In genomic region chr6:113254899-113255298, GRCm38 (mm10) we compare ENCODE assay signal across 20 mouse cellular contexts. TPM values are rescaled to one million over a fixed set of nuclear protein-coding genes. Genes with fewer than 3 reads are reported as not detected.
DNase-seq lines count a peak whose midpoint lies in the region; ATAC-seq and TF ChIP-seq lines count a peak whose summit lies in the region.
"Had no signal": no experiment of that assay in that cellular context is flagged by ENCODE, and none has a peak within 500 bp of the region (broad histone marks: within the 10 kb centered on the region; RNA-seq: fewer than 3 reads in every experiment).

No protein-coding gene starts in this region.

- peaks cover 8% of the 10 kb centered on the region for H3K36me3 ChIP-seq in kidney, adult 2 months (ENCODE audit: control insufficient read depth, insufficient read depth, low read length)
- peaks cover 63% of the 10 kb centered on the region for H3K36me3 ChIP-seq in kidney, embryonic 14.5 days (ENCODE audit: control insufficient read depth, insufficient read depth, low read length)

- H3K4me2 ChIP-seq in kidney, embryonic 14.5 days (replicated peaks; ENCODE audit: low read depth, low read length), result no peak overlapping the region
- H3K4me2 ChIP-seq: forebrain, embryonic 13.5 days; heart, embryonic 13.5 days; hindbrain, embryonic 13.5 days; intestine, embryonic 15.5 days; limb, embryonic 13.5 days had no signal

- H3K4me1 ChIP-seq in kidney, adult 2 months (ENCODE audit: control insufficient read depth, insufficient read depth, low read length), result 0 out of 2 replicates have a peak, but pooled peaks cover 3% of the 10 kb centered on the region
- H3K4me1 ChIP-seq in kidney, embryonic 14.5 days (ENCODE audit: control insufficient read depth, insufficient read depth, low read length), result no peaks in the 10 kb centered on the region
- H3K4me1 ChIP-seq: forebrain, embryonic 13.5 days; hindbrain, embryonic 13.5 days; intestine, embryonic 15.5 days; limb, embryonic 13.5 days; midbrain, embryonic 10.5 days had no signal

- DNase-seq in kidney, adult 2 months, result peak; percentile 57
- peak; percentile 84 for DNase-seq in adrenal gland, adult 2 months
- DNase-seq in adrenal gland, postnatal 25 days, result peak; percentile 40
- DNase-seq in cerebellum, postnatal 14 days, result no peak
- no peak for DNase-seq in left cerebral cortex, postnatal 14 days (ENCODE audit: low spot score in 2 of 2)
- DNase-seq: cerebellum, postnatal 25 days; gastrocnemius, postnatal 25 days; layer of hippocampus, adult 9-11 months; right cerebral cortex, adult 18-20 months; thymus, adult 18-20 months had no signal

- no peak for TF ChIP-seq POLR2A in kidney, adult 2 months (IDR thresholded peaks at IDR 0.05; ENCODE audit: low read depth, low read length)

- ATAC-seq in kidney, embryonic 14.5 days (ENCODE audit: low FRiP score, low TSS enrichment), result no peak
- peak; percentile 83 for ATAC-seq in megakaryocyte, adult 5-6 weeks (ENCODE audit: poor library complexity, severe bottlenecking)
- ATAC-seq: forebrain, embryonic 13.5 days; intestine, embryonic 15.5 days had no signal

- no peak for TF ChIP-seq CTCF in kidney, adult 2 months (conservative IDR thresholded peaks at IDR 0.05; ENCODE audit: insufficient read depth, insufficient read length, low read depth, low read length)

- intact Hi-C loops in left cerebral cortex, postnatal 14 days (cut with DNase I), result no loop called here

- no peak overlapping the region for H3K9ac ChIP-seq in kidney, embryonic 14.5 days (ENCODE audit: low read depth, low read length)
- H3K9ac ChIP-seq: forebrain, embryonic 13.5 days; heart, embryonic 13.5 days; hindbrain, embryonic 13.5 days; intestine, embryonic 15.5 days; limb, embryonic 13.5 days; liver, embryonic 14.5 days had no signal

- H3K27ac ChIP-seq in kidney, adult 2 months (ENCODE audit: insufficient read depth, low read depth, low read length), result peak overlapping the region; percentile 5; the same call in 1 of the 2 replicates
- no peak overlapping the region for H3K27ac ChIP-seq in kidney, embryonic 14.5 days (ENCODE audit: low read depth, low read length)
- H3K27ac ChIP-seq: forebrain, embryonic 13.5 days; heart, embryonic 13.5 days; hindbrain, embryonic 13.5 days; intestine, embryonic 15.5 days; limb, embryonic 13.5 days; liver, embryonic 14.5 days; midbrain, embryonic 10.5 days had no signal

- no peaks in the 10 kb centered on the region for H3K9me3 ChIP-seq in kidney, embryonic 14.5 days (ENCODE audit: control insufficient read depth, low read length)
- H3K9me3 ChIP-seq: forebrain, embryonic 13.5 days; heart, embryonic 13.5 days; hindbrain, embryonic 13.5 days; intestine, embryonic 15.5 days; limb, embryonic 13.5 days; midbrain, embryonic 10.5 days had no signal

- H3K4me3 ChIP-seq in kidney, adult 2 months (ENCODE audit: insufficient read depth, low read depth, low read length), result no peak overlapping the region
- H3K4me3 ChIP-seq in kidney, embryonic 14.5 days (ENCODE audit: low read length), result no peak overlapping the region
- H3K4me3 ChIP-seq: forebrain, embryonic 13.5 days; heart, embryonic 13.5 days; hindbrain, embryonic 13.5 days; intestine, embryonic 15.5 days; limb, embryonic 13.5 days; midbrain, embryonic 10.5 days had no signal

- H3K27me3 ChIP-seq in kidney, adult 2 months (replicated peaks; ENCODE audit: control insufficient read depth, insufficient read depth, low read length), result no peaks in the 10 kb centered on the region
- H3K27me3 ChIP-seq in kidney, embryonic 14.5 days (ENCODE audit: control insufficient read depth, insufficient read depth, low read length), result no peaks in the 10 kb centered on the region
- H3K27me3 ChIP-seq: CH12.LX; forebrain, embryonic 13.5 days; heart, embryonic 13.5 days; hindbrain, embryonic 13.5 days; intestine, embryonic 15.5 days; limb, embryonic 13.5 days had no signal

RNA-seq across cellular contexts. Expression of gene Mtmr14, which starts 17.3 kb away (rescaled TPM):
- 43.6 and 56.9 TPM in 2 replicates for polyA plus RNA-seq in kidney, adult 2 months (2012; rRNA removed)
- polyA plus RNA-seq in kidney, embryonic 14.5 days (2014; fragmentation: Nextera tagmentation; extraction: Ambion mirVana), result 28.4 and 41.0 TPM in 2 replicates
- total RNA-seq in adrenal gland, adult 2 months (2021), result 10 to 100 TPM; 14.8 to 23.8 TPM
- 46.7 and 47.1 TPM in 2 replicates for polyA plus RNA-seq in adrenal gland, adult 2 months (2012; rRNA removed)
- 23.0 and 30.9 TPM in 2 replicates for total RNA-seq in adrenal gland, postnatal 25 days (2021)
- total RNA-seq in megakaryocyte, adult 5-6 weeks (2015), result 30.6 and 34.0 TPM in 2 replicates
- 56.5 and 60.9 TPM in 2 replicates for total RNA-seq in megakaryocyte, adult 5-6 weeks (2017)
- 10 to 100 TPM; 21.3 to 21.6 TPM for total RNA-seq in left cerebral cortex, postnatal 14 days (2021)

RNA-seq across cellular contexts. Expression of gene Cpne9, which starts 27.2 kb away (rescaled TPM):
- polyA plus RNA-seq in kidney, adult 2 months (2012; rRNA removed), result 0.15 and 1.3 TPM in 2 replicates
- polyA plus RNA-seq in kidney, embryonic 14.5 days (2014; fragmentation: Nextera tagmentation; extraction: Ambion mirVana), result 0.23 TPM in 1 of 2 replicates, not detected in the other
- 1 to 10 TPM; 2.8 to 3.4 TPM for total RNA-seq in adrenal gland, adult 2 months (2021)
- polyA plus RNA-seq in adrenal gland, adult 2 months (2012; rRNA removed), result 2.2 and 7.4 TPM in 2 replicates
- 0.85 and 1.4 TPM in 2 replicates for total RNA-seq in adrenal gland, postnatal 25 days (2021)
- total RNA-seq in megakaryocyte, adult 5-6 weeks (2015), result 0.20 and 0.30 TPM in 2 replicates
- 0.15 and 0.45 TPM in 2 replicates for total RNA-seq in megakaryocyte, adult 5-6 weeks (2017)
- 10 to 100 TPM; 48.3 to 66.5 TPM for total RNA-seq in left cerebral cortex, postnatal 14 days (2021)
- total RNA-seq: gastrocnemius, postnatal 25 days had no signal
- polyA plus RNA-seq: heart, embryonic 13.5 days had no signal

RNA-seq across cellular contexts. Expression of gene Brpf1, which starts 52.0 kb away (rescaled TPM):
- 13.2 and 13.5 TPM in 2 replicates for polyA plus RNA-seq in kidney, adult 2 months (2012; rRNA removed)
- 18.2 and 27.2 TPM in 2 replicates for polyA plus RNA-seq in kidney, embryonic 14.5 days (2014; fragmentation: Nextera tagmentation; extraction: Ambion mirVana)
- total RNA-seq in adrenal gland, adult 2 months (2021), result 10 to 100 TPM; 23.8 to 24.2 TPM
- 14.3 and 15.1 TPM in 2 replicates for polyA plus RNA-seq in adrenal gland, adult 2 months (2012; rRNA removed)
- total RNA-seq in adrenal gland, postnatal 25 days (2021), result 27.8 and 32.9 TPM in 2 replicates
- 47.0 and 47.6 TPM in 2 replicates for total RNA-seq in megakaryocyte, adult 5-6 weeks (2015)
- 54.7 and 64.4 TPM in 2 replicates for total RNA-seq in megakaryocyte, adult 5-6 weeks (2017)
- 10 to 100 TPM; 25.7 to 26.9 TPM for total RNA-seq in left cerebral cortex, postnatal 14 days (2021)

RNA-seq across cellular contexts. Expression of gene Lhfpl4, which starts 59.7 kb away (rescaled TPM):
- polyA plus RNA-seq in kidney, adult 2 months (2012; rRNA removed), result 0.09 and 0.12 TPM in 2 replicates
- polyA plus RNA-seq in kidney, embryonic 14.5 days (2014; fragmentation: Nextera tagmentation; extraction: Ambion mirVana), result 0.45 and 0.69 TPM in 2 replicates
- total RNA-seq in adrenal gland, adult 2 months (2021), result 1 to 10 TPM; 2.3 to 5.4 TPM
- 3.8 and 5.5 TPM in 2 replicates for polyA plus RNA-seq in adrenal gland, adult 2 months (2012; rRNA removed)
- 2.8 and 5.0 TPM in 2 replicates for total RNA-seq in adrenal gland, postnatal 25 days (2021)
- total RNA-seq in megakaryocyte, adult 5-6 weeks (2015), result 0.18 TPM in 1 of 2 replicates, not detected in the other
- not detected in 2 replicates for total RNA-seq in megakaryocyte, adult 5-6 weeks (2017)
- total RNA-seq in left cerebral cortex, postnatal 14 days (2021), result 10 to 100 TPM; 98.3 to 98.4 TPM
- polyA plus RNA-seq: liver, embryonic 14.5 days had no signal

Comparison
In these comparisons a context has a peak if more than half of its experiments do, and no peak if none do; other contexts are left out.
1. DNase-seq: peak in kidney, adult 2 months (single experiment), adrenal gland, adult 2 months (single experiment) and adrenal gland, postnatal 25 days (single experiment); none in cerebellum, postnatal 14 days (0 of 2) and left cerebral cortex, postnatal 14 days (0 of 2).
2. RNA of gene Cpne9, which starts 27.2 kb away (total RNA-seq): 48.3 to 66.5 TPM in left cerebral cortex, postnatal 14 days; 2.8 to 3.4 TPM in adrenal gland, adult 2 months, 0.85 to 1.4 TPM in adrenal gland, postnatal 25 days and 0.15 to 0.45 TPM in megakaryocyte, adult 5-6 weeks; every median in the first group is over 10 times any median in the second.